Mouse (Mus musculus) CH12.LX (cell line): Measurements from ENCODE around the gene Ccdc171. TPM values are rescaled to one million over a fixed set of nuclear protein-coding genes. Genes with fewer than 3 reads are reported as not detected.
A peak's percentile ranks its signal among the peaks of the same experiment; 100 is the strongest.
"Not testable (repeated sequence)": the region's sequence is repeated elsewhere in the genome, so short reads cannot be mapped to it uniquely, and the experiment has no call there.

ENCODE experiments used
- DNase-seq: peaks from one replicate; pipeline ENCODE4 v3.0.0-alpha.2; 2013; ENCODE audit errors: extremely low read depth
- H3K27ac ChIP-seq: 2 replicates; pipeline ENCODE4 v1.5.1; 2012; ENCODE audit warnings: low read depth, mild to moderate bottlenecking, control low read depth, moderate library complexity; ENCODE audit not compliant: insufficient read depth
- H3K27me3 ChIP-seq: replicated peaks from 2 replicates; pipeline ENCODE3; 2012; ENCODE audit warnings: inconsistent platforms
- H3K36me3 ChIP-seq, 2 experiments: replicated peaks in 1 of 2; 2 replicates each; pipeline versions ENCODE3 to v1.6.1; 2012; ENCODE audit warnings: inconsistent platforms in 1 of 2, low read length in 1 of 2, mild to moderate bottlenecking in 1 of 2, mixed read lengths in 1 of 2, moderate library complexity in 1 of 2; ENCODE audit not compliant: control insufficient read depth in 1 of 2, insufficient read depth in 1 of 2
- H3K4me1 ChIP-seq, 2 experiments: 2 replicates each; pipeline ENCODE4 v1.6.1; 2012; ENCODE audit warnings: inconsistent platforms in 1 of 2, moderate library complexity in 1 of 2; ENCODE audit not compliant: insufficient read depth in 2 of 2, control insufficient read depth in 1 of 2
- H3K4me2 ChIP-seq: 2 replicates; pipeline ENCODE4 v1.6.1; 2012; ENCODE audit warnings: low read depth, mild to moderate bottlenecking, control low read depth; ENCODE audit not compliant: poor library complexity, insufficient read depth, severe bottlenecking
- H3K4me3 ChIP-seq, 3 experiments: fragments of 150-350 bp in 1 of 3; sonication (generic) in 1 of 3; replicated peaks in 1 of 3; 2 replicates each; pipeline versions ENCODE3 to v1.5.1; 2011 to 2012; ENCODE audit warnings: low read depth in 2 of 3, low read length in 2 of 3, mild to moderate bottlenecking in 2 of 3, moderate library complexity in 2 of 3, control low read depth in 1 of 3, improper control_type of control experiment in 1 of 3, inconsistent platforms in 1 of 3, mixed read lengths in 1 of 3; ENCODE audit not compliant: poor library complexity in 1 of 3
- H3K79me2 ChIP-seq: replicated peaks from 2 replicates; pipeline ENCODE4 v1.6.1; 2012; ENCODE audit warnings: mild to moderate bottlenecking, moderate library complexity; ENCODE audit not compliant: control insufficient read depth, poor library complexity, insufficient read depth, severe bottlenecking; ENCODE audit errors: extremely low read depth
- H3K9ac ChIP-seq: 2 replicates; pipeline ENCODE4 v1.6.1; 2012; ENCODE audit warnings: low read depth, mild to moderate bottlenecking, control low read depth, moderate library complexity; ENCODE audit not compliant: insufficient read depth
- H3K9me3 ChIP-seq: replicated peaks from 2 replicates; pipeline ENCODE3; 2012; ENCODE audit warnings: low read length, inconsistent platforms, mixed read lengths
- CTCF ChIP-seq, 2 experiments: IDR thresholded peaks in 1 of 2; conservative IDR thresholded peaks in 1 of 2; 2 replicates each; pipeline ENCODE4 v1.5.1; 2011 to 2012; ENCODE audit warnings: low read depth in 2 of 2, low read length in 2 of 2, improper control_type of control experiment in 1 of 2, inconsistent platforms in 1 of 2, mild to moderate bottlenecking in 1 of 2, moderate library complexity in 1 of 2
- ETS1 ChIP-seq: conservative IDR thresholded peaks from 2 replicates; pipeline ENCODE4 v1.6.1; 2012; ENCODE audit warnings: low read depth, mild to moderate bottlenecking, inconsistent platforms, low read length, improper control_type of control experiment, moderate library complexity
- JUN ChIP-seq: IDR thresholded peaks from 2 replicates; pipeline ENCODE4 v1.6.1; 2011; ENCODE audit warnings: low read depth, mild to moderate bottlenecking, low read length, improper control_type of control experiment, moderate library complexity; ENCODE audit not compliant: insufficient read depth
- JUND ChIP-seq: conservative IDR thresholded peaks from 2 replicates; pipeline ENCODE4 v1.6.1; 2011; ENCODE audit warnings: low read depth, low read length, improper control_type of control experiment
- MAX ChIP-seq: IDR thresholded peaks from 2 replicates; pipeline ENCODE4 v1.6.1; 2011; ENCODE audit warnings: low read length, improper control_type of control experiment
- MEF2A ChIP-seq: IDR thresholded peaks from 2 replicates; pipeline ENCODE4 v1.6.1; 2014; ENCODE audit warnings: low read depth, mild to moderate bottlenecking, inconsistent platforms, low read length, improper control_type of control experiment, borderline replicate concordance
- MYC ChIP-seq: IDR thresholded peaks from 2 replicates; pipeline ENCODE4 v1.6.1; 2011; ENCODE audit warnings: low read depth, mild to moderate bottlenecking, improper control_type of control experiment, low read length
- PAX5 ChIP-seq: IDR thresholded peaks from 2 replicates; pipeline ENCODE4 v1.6.1; 2012; ENCODE audit warnings: low read length, inconsistent platforms, mixed read lengths
- POLR2AphosphoS2 ChIP-seq: IDR thresholded peaks from 2 replicates; pipeline ENCODE4 v1.6.1; 2011; ENCODE audit warnings: low read depth, low read length, improper control_type of control experiment
- SMC3 ChIP-seq: IDR thresholded peaks from 2 replicates; pipeline ENCODE4 v1.6.1; 2011; ENCODE audit warnings: low read depth, low read length, improper control_type of control experiment
- TBP ChIP-seq: conservative IDR thresholded peaks from 2 replicates; pipeline ENCODE4 v1.6.1; 2011; ENCODE audit warnings: low read depth, low read length, improper control_type of control experiment
- ZC3H11A ChIP-seq: IDR thresholded peaks from 2 replicates; pipeline ENCODE4 v1.6.1; 2012; ENCODE audit warnings: low read depth, mild to moderate bottlenecking, inconsistent platforms, low read length, improper control_type of control experiment
- dilution Hi-C: fragments of 300-500 bp; cut with MboI; formaldehyde crosslinking; loops from 2 replicates; pipeline ENCODE4 v1.14.3; 2020; ENCODE audit warnings: low sequenced_read_pairs; ENCODE audit not compliant: extremely low pct_unique_long_range_greater_than_20kb, extremely low pct_ligation_motif_present
- in situ Hi-C: fragments of 300-500 bp; cut with MboI; formaldehyde crosslinking; loops from 3 replicates; pipeline ENCODE4 v1.14.3; 2019; ENCODE audit warnings: low sequenced_read_pairs, low pct_ligation_motif_present, low pct_unique_long_range_greater_than_20kb, mixed read lengths
- polyA plus RNA-seq: library from polyadenylated mRNA; unstranded; fragments of >175 nt; gene quantifications from 2 replicates; pipeline ENCODE4 v1.2.1, GENCODE M21; 2012; ENCODE audit warnings: low read depth; ENCODE audit not compliant: insufficient read length
- total RNA-seq, 2 experiments: library from RNA; depleted of rRNA; stranded (reverse); fragments of 300-350 nt in 1 of 2; fragments of >200 nt in 1 of 2; gene quantifications; 2 replicates each; pipeline ENCODE4 v1.2.3; 2012 to 2014

The Ccdc171 gene
- total and polyA plus RNA-seq, 3 experiments: 0.93 to 2.2 (median 1.5) TPM

DNA sequence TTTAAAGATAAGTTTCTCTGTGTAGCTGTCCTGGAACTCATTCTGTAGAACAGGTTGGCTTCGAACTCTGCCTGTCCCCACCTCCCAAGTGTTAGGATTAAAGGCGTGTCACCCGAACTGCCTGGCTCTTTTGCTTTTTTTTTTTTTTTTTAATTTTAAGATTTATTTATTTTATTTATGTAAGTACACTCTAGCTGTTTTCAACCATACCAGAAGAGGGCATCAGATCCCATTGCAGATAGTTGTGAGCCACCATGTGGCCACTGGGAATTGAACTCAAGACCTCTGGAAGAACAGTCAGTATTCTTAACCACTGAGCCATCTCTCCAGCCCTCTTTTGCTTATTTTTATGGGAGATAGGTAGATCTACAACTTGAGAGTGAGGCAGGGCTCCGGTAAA, 4.7 kb downstream of the Ccdc171 start:
- H3K79me2 ChIP-seq, H3K4me2 ChIP-seq, H3K27me3 ChIP-seq, H3K9ac ChIP-seq, H3K4me3 ChIP-seq, H3K36me3 ChIP-seq, dilution Hi-C loops, H3K27ac ChIP-seq: not testable (repeated sequence)
- in situ Hi-C loops: loop anchor here (5.0 kb wide), 1 partner anchor 37 kb away; no protein-coding TSS in a partner anchor
- peaks cover 0 to 11% of the 10 kb centered on the region in 2 experiments; a peak in 2 of 4 replicates for H3K4me1 ChIP-seq
- TF ChIP-seq CTCF (conservative IDR thresholded peaks at IDR 0.05 in 1 of 2, IDR thresholded peaks at IDR 0.05 in 1 of 2; ENCODE audit: low read depth in 2 of 2, low read length in 2 of 2): peak in 1 of 2 experiments; percentile 55; a peak in 2 of 4 replicates
- TF ChIP-seq, all 38 proteins: peak for 1; not testable (repeated sequence) for 37
- peak; percentile 5 for DNase-seq
- H3K9me3 ChIP-seq: not testable (repeated sequence)

DNA sequence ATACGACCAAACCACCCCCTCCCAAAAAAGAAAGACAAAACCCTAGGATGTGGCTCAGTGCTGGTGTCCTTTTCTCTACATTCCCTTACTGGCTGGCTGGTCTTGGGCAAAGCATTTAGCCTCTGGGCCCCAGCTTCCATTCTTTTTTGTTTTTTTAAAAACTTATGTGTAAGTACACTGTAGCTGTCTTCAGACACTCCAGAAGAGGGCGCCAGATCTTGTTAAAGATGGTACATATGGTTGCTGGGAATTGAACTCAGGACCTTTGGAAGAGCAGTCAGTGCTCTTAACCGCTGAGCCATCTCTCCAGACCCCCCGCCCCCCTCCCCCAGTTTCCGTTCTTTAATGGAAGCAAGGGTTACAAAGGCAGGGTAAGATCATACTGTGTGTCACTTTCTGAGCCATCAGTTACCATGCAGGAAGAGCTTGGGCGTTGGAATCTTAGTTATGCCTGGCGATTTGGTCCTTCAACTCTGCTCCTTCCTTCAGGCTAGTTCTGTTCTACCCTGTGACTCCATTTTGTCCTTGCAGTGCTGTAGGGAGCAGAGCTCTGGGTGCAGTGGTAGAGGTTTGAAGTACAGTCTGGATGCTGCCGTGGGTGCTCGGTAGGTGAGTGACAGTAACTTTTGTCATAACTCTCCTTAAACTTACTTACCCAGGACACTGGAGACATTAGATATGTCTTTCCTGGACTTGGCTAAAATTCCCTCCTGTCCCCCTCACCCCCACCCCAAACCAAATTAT, 8.0 kb downstream of the Ccdc171 start:
- peak in 1 of 2 experiments; percentile 43; a peak in 1 of 4 replicates for TF ChIP-seq CTCF (conservative IDR thresholded peaks at IDR 0.05 in 1 of 2, IDR thresholded peaks at IDR 0.05 in 1 of 2; ENCODE audit: low read depth in 2 of 2, low read length in 2 of 2)
- peak; percentile 12; the same call in 1 of the 2 replicates for TF ChIP-seq SMC3
- no peak for TF ChIP-seq JUN
- TF ChIP-seq JUND: no peak
- in situ Hi-C loops (loop anchor here (5.0 kb wide), 1 partner anchor 34 kb away; no protein-coding TSS in a partner anchor), dilution Hi-C loops (no loop called here)
- Histone ChIP-seq H3K9ac (no peak overlapping the region), H3K4me2 (no peak overlapping the region), H3K9me3 (no peaks in the 10 kb centered on the region), H3K79me2 (no peaks in the 10 kb centered on the region), H3K4me3 (no peak overlapping the region), H3K27me3 (no peaks in the 10 kb centered on the region), H3K4me1 (no peaks in the 10 kb centered on the region), H3K27ac (no peak overlapping the region), H3K36me3 (peaks cover 0 to 9% of the 10 kb centered on the region in 2 experiments)
- DNase-seq: peak; percentile 2

DNA sequence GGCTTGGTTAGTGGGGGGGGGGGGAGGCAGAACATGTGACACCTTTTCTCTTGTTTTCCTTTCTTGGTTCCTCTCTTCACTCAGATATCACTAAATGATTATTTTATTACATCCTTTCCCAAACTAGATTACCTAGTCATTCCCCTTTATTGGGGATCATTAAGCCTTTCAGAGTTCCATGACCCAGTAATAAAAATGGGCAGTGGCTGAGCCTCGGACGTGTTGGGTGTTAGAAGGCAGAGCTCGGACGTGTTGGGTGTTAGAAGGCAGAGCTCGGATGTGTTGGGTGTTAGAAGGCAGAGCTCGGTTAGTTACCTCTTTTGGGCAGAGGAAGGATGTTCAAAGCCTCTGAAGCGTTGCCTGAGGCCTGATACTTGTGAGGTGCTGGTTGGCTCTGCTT, 8.7 kb downstream of the Ccdc171 start:
- Histone ChIP-seq H3K4me2 (no peak overlapping the region), H3K27ac (no peak overlapping the region), H3K27me3 (no peaks in the 10 kb centered on the region), H3K4me3 (no peak overlapping the region), H3K9me3 (no peaks in the 10 kb centered on the region), H3K36me3 (peaks cover 0 to 9% of the 10 kb centered on the region in 2 experiments), H3K9ac (no peak overlapping the region), H3K4me1 (no peaks in the 10 kb centered on the region), H3K79me2 (no peaks in the 10 kb centered on the region)
- in situ Hi-C loops (loop anchor here (5.0 kb wide), 1 partner anchor 33 kb away; no protein-coding TSS in a partner anchor), dilution Hi-C loops (no loop called here)
- no peak for TF ChIP-seq PAX5
- TF ChIP-seq MAX: no peak
- no peak for TF ChIP-seq MYC
- TF ChIP-seq CTCF (conservative IDR thresholded peaks at IDR 0.05 in 1 of 2, IDR thresholded peaks at IDR 0.05 in 1 of 2; ENCODE audit: low read depth in 2 of 2, low read length in 2 of 2): no peak
- no peak for TF ChIP-seq ETS1
- TF ChIP-seq MEF2A: no peak
- TF ChIP-seq ZC3H11A: no peak
- TF ChIP-seq TBP: no peak
- no peak for TF ChIP-seq POLR2AphosphoS2
- no peak for DNase-seq
